Mouse (Mus musculus): Measurements from ENCODE around the gene Plcd3. TPM values are rescaled to one million over a fixed set of nuclear protein-coding genes. Genes with fewer than 3 reads are reported as not detected.

The Plcd3 gene
- polyA plus RNA-seq, 1 experiment, result 0.17 TPM

DNA sequence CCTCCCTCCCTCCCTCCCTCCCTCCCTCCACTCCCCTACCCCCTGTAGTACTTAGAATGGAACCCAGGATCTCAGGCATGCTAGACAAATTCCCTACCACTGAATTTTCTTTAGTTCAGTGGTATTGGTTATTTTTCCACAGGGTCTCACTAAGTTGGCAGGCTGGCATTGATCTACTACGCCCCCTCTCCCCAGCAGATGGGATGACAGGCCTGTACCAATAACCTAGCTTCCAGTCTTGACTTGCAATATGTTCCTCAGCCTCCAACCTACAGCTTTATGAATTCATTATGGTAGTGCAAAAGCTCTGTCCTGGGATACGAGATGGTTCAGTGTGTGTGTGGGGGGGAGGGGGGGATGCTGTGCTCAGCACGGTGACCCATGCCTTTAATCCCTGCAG is 77.5 kb downstream of the Plcd3 start:
- no peaks in the 10 kb centered on the region for H3K9me3 ChIP-seq (ENCODE audit: control insufficient read depth, low read length)
- no peak overlapping the region for H3K4me3 ChIP-seq (replicated peaks)
- H3K4me1 ChIP-seq (ENCODE audit: control insufficient read depth), result peaks cover 21% of the 10 kb centered on the region
- H3K36me3 ChIP-seq (ENCODE audit: control insufficient read depth), result peaks cover 45% of the 10 kb centered on the region
- no peaks in the 10 kb centered on the region for H3K27me3 ChIP-seq (ENCODE audit: control insufficient read depth)
- no peak for TF ChIP-seq GATA1 (IDR thresholded peaks at IDR 0.05; ENCODE audit: low read length)
- no peak for TF ChIP-seq TAL1 (IDR thresholded peaks at IDR 0.05; ENCODE audit: low read length)

- no peak for TF ChIP-seq TAL1 (IDR thresholded peaks at IDR 0.05; ENCODE audit: low read length)
- TF ChIP-seq GATA1 (IDR thresholded peaks at IDR 0.05; ENCODE audit: low read length), result no peak
- peaks cover 20% of the 10 kb centered on the region for H3K4me1 ChIP-seq (ENCODE audit: control insufficient read depth)
- no peaks in the 10 kb centered on the region for H3K27me3 ChIP-seq (ENCODE audit: control insufficient read depth)
- H3K36me3 ChIP-seq (ENCODE audit: control insufficient read depth), result peaks cover 38% of the 10 kb centered on the region
- no peaks in the 10 kb centered on the region for H3K9me3 ChIP-seq (ENCODE audit: control insufficient read depth, low read length)
- no peak overlapping the region for H3K4me3 ChIP-seq (replicated peaks)
Observed at GRCm38 (mm10) chr11:103020713-103021335, 80.6 kb downstream of the Plcd3 start.

Other genes starting within 250 kb of the Plcd3 start
- gene Eftud2, start 220.7 kb downstream of the Plcd3 start, polyA plus RNA-seq (2012), result 19.5 and 23.9 TPM in 2 replicates
- 0.26 and 0.36 TPM in 2 replicates for gene Ccdc103, start 220.5 kb downstream of the Plcd3 start, polyA plus RNA-seq (2012)
- not detected in 2 replicates for gene Fam187a, start 216.5 kb downstream of the Plcd3 start, polyA plus RNA-seq (2012)
- gene Gfap, start 200.7 kb downstream of the Plcd3 start, polyA plus RNA-seq (2012), result 3.6 TPM in 2 replicates
- gene Kif18b, start 176.5 kb downstream of the Plcd3 start, polyA plus RNA-seq (2012), result 13.5 and 14.9 TPM in 2 replicates
- not detected in 2 replicates for gene C1ql1, start 155.0 kb downstream of the Plcd3 start, polyA plus RNA-seq (2012)
- 1.5 and 3.6 TPM in 2 replicates for gene Nmt1, start 73.5 kb downstream of the Plcd3 start, polyA plus RNA-seq (2012)
- gene Dcakd, start 73.3 kb downstream of the Plcd3 start, polyA plus RNA-seq (2012), result 2.1 and 3.4 TPM in 2 replicates
- gene Acbd4, start within 50 bp of the Plcd3 start, polyA plus RNA-seq (2012), result 67.7 and 78.7 TPM in 2 replicates
- 7.6 and 7.7 TPM in 2 replicates for gene Hexim1, start 14.6 kb upstream of the Plcd3 start, polyA plus RNA-seq (2012)
- gene Hexim2, start 30.8 kb upstream of the Plcd3 start, polyA plus RNA-seq (2012), result 2.5 and 3.4 TPM in 2 replicates
- gene Fmnl1, start 69.4 kb upstream of the Plcd3 start, polyA plus RNA-seq (2012), result 0.20 and 0.39 TPM in 2 replicates
- not detected in 2 replicates for gene 1700023F06Rik, start 106.9 kb upstream of the Plcd3 start, polyA plus RNA-seq (2012)
- not detected in 2 replicates for gene Spata32, start 116.8 kb upstream of the Plcd3 start, polyA plus RNA-seq (2012)
- gene Map3k14, start 165.8 kb upstream of the Plcd3 start, polyA plus RNA-seq (2012), result 0.01 and 0.04 TPM in 2 replicates